Mouse (Mus musculus) c-Kit-positive CD71-positive TER-119-positive erythroid progenitor cells, embryonic 14.5 days (primary cell): ENCODE results near the gene Armc9.

Experiments
- DNase-seq: peaks from one replicate; pipeline ENCODE4 v3.0.0-alpha.2; 2013; ENCODE audit warnings: low spot score

The Armc9 gene

GRCm38 (mm10) chr1:86312269-86312668 lies 157.7 kb downstream of the Armc9 start:
- peak; percentile 74 for DNase-seq

- DNase-seq = no peak
Observed at GRCm38 (mm10) chr1:86313096-86313771, 158.7 kb downstream of the Armc9 start.

- DNase-seq = no peak
Observed at GRCm38 (mm10) chr1:86313772-86314125, 159.2 kb downstream of the Armc9 start.

- peak; percentile 61 for DNase-seq
Observed at GRCm38 (mm10) chr1:86320822-86321413, 166.3 kb downstream of the Armc9 start.
